Mouse (Mus musculus): ENCODE results near the gene Dnah5. TPM values are rescaled to one million over a fixed set of nuclear protein-coding genes. Genes with fewer than 3 reads are reported as not detected.
"Not testable (repeated sequence)": the region's sequence is repeated elsewhere in the genome, so short reads cannot be mapped to it uniquely, and the experiment has no call there.

Gene Dnah5
- polyA plus RNA-seq, 1 experiment from 2014 or later: 0.10 TPM

GRCm38 (mm10) chr15:28313451-28313850 is 109.9 kb downstream of the Dnah5 start:
- Histone ChIP-seq H3K9ac (no peak overlapping the region), H3K36me3 (no peaks in the 10 kb centered on the region), H3K9me3 (no peaks in the 10 kb centered on the region), H3K27ac (no peak overlapping the region), H3K4me1 (no peaks in the 10 kb centered on the region), H3K27me3 (no peaks in the 10 kb centered on the region), H3K4me3 (no peak overlapping the region), H3K4me2 (replicated peaks) (no peak overlapping the region)
- no peak for ATAC-seq (ENCODE audit: low FRiP score, low read depth)
- 78% methylated on average over 14 of the region's 14 CpGs for WGBS

- Histone ChIP-seq H3K27ac (no peak overlapping the region), H3K4me1 (no peaks in the 10 kb centered on the region), H3K36me3 (no peaks in the 10 kb centered on the region), H3K27me3 (no peaks in the 10 kb centered on the region), H3K4me3 (no peak overlapping the region), H3K9ac (no peak overlapping the region), H3K4me2 (replicated peaks) (0 out of 2 replicates have a peak overlapping the region, but pooled peaks have one; percentile 15), H3K9me3 (no peaks in the 10 kb centered on the region)
- 31% methylated on average over 6 of the region's 6 CpGs for WGBS
- no peak for ATAC-seq (ENCODE audit: low FRiP score, low read depth)
Measured at GRCm38 (mm10) chr15:28315812-28316528, 112.4 kb downstream of the Dnah5 start.

DNA sequence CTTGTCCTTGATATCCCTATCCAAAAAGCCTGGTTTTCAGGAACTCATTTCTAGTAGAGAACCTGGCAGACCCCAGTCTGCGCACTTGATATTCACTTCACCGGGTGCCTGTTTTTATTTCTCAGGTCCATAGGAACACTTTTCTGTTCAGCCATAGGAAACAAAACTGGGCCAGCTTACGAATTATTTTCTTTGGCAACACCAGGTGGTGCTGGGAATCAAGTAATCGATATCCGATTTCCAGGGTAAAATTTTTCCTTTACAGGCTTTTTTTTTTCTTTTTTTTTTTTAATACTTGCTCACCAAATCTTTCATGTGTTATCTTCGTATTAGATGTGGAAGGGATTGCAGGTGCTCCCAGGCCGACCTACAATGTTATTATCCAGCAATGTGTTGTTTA is 119.0 kb downstream of the Dnah5 start:
- Histone ChIP-seq H3K36me3 (no peaks in the 10 kb centered on the region), H3K9ac (no peak overlapping the region), H3K4me3 (no peak overlapping the region), H3K4me1 (no peaks in the 10 kb centered on the region), H3K9me3 (no peaks in the 10 kb centered on the region), H3K4me2 (replicated peaks) (no peak overlapping the region), H3K27me3 (no peaks in the 10 kb centered on the region), H3K27ac (no peak overlapping the region)
- 84% methylated on average over 7 of the region's 7 CpGs for WGBS
- no peak for ATAC-seq (ENCODE audit: low FRiP score, low read depth)

DNA sequence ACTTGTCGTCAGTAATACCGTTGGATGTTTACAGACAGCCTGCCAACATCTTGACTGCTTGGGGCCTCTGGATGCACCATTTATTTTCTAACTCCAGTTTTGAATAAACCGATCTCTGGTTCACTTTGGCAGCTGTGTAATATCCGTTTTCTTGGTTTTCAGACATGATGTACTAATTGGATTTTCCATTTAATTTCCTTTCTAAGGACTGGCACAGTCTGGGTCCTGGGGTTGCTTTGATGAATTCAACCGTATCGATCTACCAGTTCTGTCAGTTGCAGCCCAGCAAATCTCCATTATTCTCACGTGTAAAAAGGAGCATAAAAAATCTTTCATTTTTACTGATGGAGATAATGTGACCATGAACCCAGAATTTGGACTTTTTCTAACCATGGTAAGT is 123.4 kb downstream of the Dnah5 start:
- WGBS: 80% methylated on average over 7 of the region's 7 CpGs
- no peak overlapping the region for H3K27ac ChIP-seq
- ATAC-seq (ENCODE audit: low FRiP score, low read depth): no peak
- H3K4me1 ChIP-seq: no peaks in the 10 kb centered on the region
- H3K27me3 ChIP-seq: no peaks in the 10 kb centered on the region
- H3K9ac ChIP-seq: no peak overlapping the region
- no peak overlapping the region for H3K4me3 ChIP-seq
- H3K36me3 ChIP-seq: no peaks in the 10 kb centered on the region
- no peaks in the 10 kb centered on the region for H3K9me3 ChIP-seq
- no peak overlapping the region for H3K4me2 ChIP-seq (replicated peaks)

GRCm38 (mm10) chr15:28327441-28327840 is 123.9 kb downstream of the Dnah5 start:
- Histone ChIP-seq H3K36me3 (no peaks in the 10 kb centered on the region), H3K4me3 (no peak overlapping the region), H3K27ac (no peak overlapping the region), H3K9me3 (no peaks in the 10 kb centered on the region), H3K27me3 (no peaks in the 10 kb centered on the region), H3K9ac (no peak overlapping the region), H3K4me2 (replicated peaks) (no peak overlapping the region), H3K4me1 (no peaks in the 10 kb centered on the region)
- no peak for ATAC-seq (ENCODE audit: low FRiP score, low read depth)
- 91% methylated on average over 9 of the region's 9 CpGs for WGBS

DNA sequence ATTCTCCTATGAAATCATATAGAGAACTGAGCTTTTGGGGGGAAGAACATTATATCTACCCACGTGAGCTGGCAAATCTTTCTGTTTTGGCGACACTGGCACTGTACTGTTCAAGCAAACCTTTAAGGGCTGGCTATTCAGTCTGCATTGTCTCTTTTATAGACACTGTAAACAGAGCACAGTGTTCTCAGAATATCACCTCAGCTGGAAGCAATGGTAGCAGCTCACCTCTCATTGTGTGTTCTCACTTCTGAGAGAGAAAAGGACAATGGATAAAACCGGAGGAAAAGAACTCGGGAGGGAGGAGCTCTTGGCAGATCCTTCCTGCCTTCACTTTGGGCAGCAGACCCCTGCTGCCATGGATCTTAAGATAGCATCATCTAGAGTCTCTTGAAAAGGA is 137.6 kb downstream of the Dnah5 start:
- H3K9ac ChIP-seq: no peak overlapping the region
- no peak overlapping the region for H3K4me2 ChIP-seq (replicated peaks)
- no peak for ATAC-seq (ENCODE audit: low FRiP score, low read depth)
- H3K4me1 ChIP-seq: no peaks in the 10 kb centered on the region
- WGBS: 63% methylated on average over 4 of the region's 4 CpGs
- no peak overlapping the region for H3K27ac ChIP-seq
- no peaks in the 10 kb centered on the region for H3K9me3 ChIP-seq
- no peaks in the 10 kb centered on the region for H3K36me3 ChIP-seq
- no peak overlapping the region for H3K4me3 ChIP-seq
- no peaks in the 10 kb centered on the region for H3K27me3 ChIP-seq

GRCm38 (mm10) chr15:28367561-28367960 is 164.0 kb downstream of the Dnah5 start:
- H3K9me3 ChIP-seq: no peaks in the 10 kb centered on the region
- H3K4me1 ChIP-seq: no peaks in the 10 kb centered on the region
- no peak overlapping the region for H3K9ac ChIP-seq
- H3K27ac ChIP-seq: no peak overlapping the region
- WGBS: 72% methylated on average over 11 of the region's 11 CpGs
- no peak overlapping the region for H3K4me3 ChIP-seq
- no peak overlapping the region for H3K4me2 ChIP-seq (replicated peaks)
- H3K27me3 ChIP-seq: no peaks in the 10 kb centered on the region
- no peak for ATAC-seq (ENCODE audit: low FRiP score, low read depth)
- no peaks in the 10 kb centered on the region for H3K36me3 ChIP-seq

- H3K4me3 ChIP-seq: no peak overlapping the region
- 81% methylated on average over 6 of the region's 6 CpGs for WGBS
- no peak overlapping the region for H3K4me2 ChIP-seq (replicated peaks)
- no peaks in the 10 kb centered on the region for H3K36me3 ChIP-seq
- H3K4me1 ChIP-seq: no peaks in the 10 kb centered on the region
- ATAC-seq (ENCODE audit: low FRiP score, low read depth): no peak
- H3K9me3 ChIP-seq: no peaks in the 10 kb centered on the region
- no peak overlapping the region for H3K27ac ChIP-seq
- no peak overlapping the region for H3K9ac ChIP-seq
- no peaks in the 10 kb centered on the region for H3K27me3 ChIP-seq
Measured at GRCm38 (mm10) chr15:28370431-28370830, 166.9 kb downstream of the Dnah5 start.

- H3K4me1 ChIP-seq: no peaks in the 10 kb centered on the region
- WGBS: 34% methylated on average over 2 of the region's 2 CpGs
- no peak overlapping the region for H3K4me3 ChIP-seq
- H3K9me3 ChIP-seq: no peaks in the 10 kb centered on the region
- H3K27me3 ChIP-seq: no peaks in the 10 kb centered on the region
- H3K4me2 ChIP-seq (replicated peaks): no peak overlapping the region
- H3K9ac ChIP-seq: no peak overlapping the region
- H3K27ac ChIP-seq: no peak overlapping the region
- H3K36me3 ChIP-seq: no peaks in the 10 kb centered on the region
- no peak for ATAC-seq (ENCODE audit: low FRiP score, low read depth)
Measured at GRCm38 (mm10) chr15:28371506-28371905, 168.0 kb downstream of the Dnah5 start.

GRCm38 (mm10) chr15:28374394-28374793 is 170.8 kb downstream of the Dnah5 start:
- 96% methylated on average over 1 of the region's 1 CpGs for WGBS
- no peaks in the 10 kb centered on the region for H3K27me3 ChIP-seq
- no peaks in the 10 kb centered on the region for H3K4me1 ChIP-seq
- ATAC-seq (ENCODE audit: low FRiP score, low read depth): no peak
- no peak overlapping the region for H3K27ac ChIP-seq
- H3K36me3 ChIP-seq: no peaks in the 10 kb centered on the region
- H3K4me3 ChIP-seq: no peak overlapping the region
- no peak overlapping the region for H3K4me2 ChIP-seq (replicated peaks)
- H3K9me3 ChIP-seq: 0 out of 2 replicates have a peak, but pooled peaks cover 3% of the 10 kb centered on the region
- no peak overlapping the region for H3K9ac ChIP-seq

DNA sequence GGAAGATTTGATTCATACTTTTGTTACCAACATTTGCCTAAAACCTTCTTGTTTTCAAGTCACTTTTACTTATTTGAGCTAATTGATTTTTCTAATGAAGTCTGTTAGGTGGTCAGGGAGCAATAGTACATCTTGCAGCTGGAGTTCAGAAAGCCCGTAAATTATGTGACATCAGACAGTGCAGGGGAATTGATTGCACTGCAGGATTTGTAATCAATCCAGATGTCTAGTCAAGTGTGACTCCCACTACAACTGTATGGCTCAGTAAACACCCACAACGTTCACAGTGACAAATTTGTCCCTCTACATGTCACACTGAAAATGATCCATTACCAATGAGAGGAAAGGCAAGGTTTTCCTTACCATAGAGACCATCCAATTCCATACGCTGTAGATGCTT is 177.4 kb downstream of the Dnah5 start:
- no peaks in the 10 kb centered on the region for H3K36me3 ChIP-seq
- 0 out of 2 replicates have a peak, but pooled peaks cover 3% of the 10 kb centered on the region for H3K9me3 ChIP-seq
- H3K4me2 ChIP-seq (replicated peaks): no peak overlapping the region
- ATAC-seq (ENCODE audit: low FRiP score, low read depth): no peak
- H3K9ac ChIP-seq: no peak overlapping the region
- H3K4me1 ChIP-seq: no peaks in the 10 kb centered on the region
- no peak overlapping the region for H3K4me3 ChIP-seq
- whole genome bisulfite sequencing: 68% methylated on average over 3 of the region's 3 CpGs
- H3K27me3 ChIP-seq: no peaks in the 10 kb centered on the region
- H3K27ac ChIP-seq: no peak overlapping the region

- not testable (repeated sequence) for H3K9ac ChIP-seq; H3K9me3 ChIP-seq; H3K4me1 ChIP-seq; H3K4me3 ChIP-seq; ATAC-seq (ENCODE audit: low FRiP score, low read depth); H3K27ac ChIP-seq; H3K36me3 ChIP-seq; H3K4me2 ChIP-seq (replicated peaks); H3K27me3 ChIP-seq
Measured at GRCm38 (mm10) chr15:28393723-28394122, 190.2 kb downstream of the Dnah5 start.

DNA sequence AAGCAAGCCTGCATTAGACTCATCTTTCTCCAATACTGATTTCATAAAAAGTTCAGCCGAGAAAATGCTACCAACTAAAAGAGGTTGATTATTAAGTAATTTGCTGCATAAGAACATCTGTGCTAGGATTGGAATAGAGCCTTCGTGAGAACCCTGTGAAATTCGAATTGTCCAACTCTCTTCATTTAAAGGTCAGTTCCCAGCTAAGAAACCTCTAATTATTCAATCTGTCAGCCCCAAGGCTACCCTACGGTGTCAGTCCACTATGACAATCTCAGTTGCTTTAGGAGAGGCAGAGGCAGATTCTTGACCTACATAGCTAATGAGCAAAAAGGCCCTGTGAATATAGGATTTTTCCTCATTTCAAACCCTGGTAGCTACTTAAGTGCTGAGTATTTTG is 191.9 kb downstream of the Dnah5 start:
- no peak overlapping the region for H3K27ac ChIP-seq
- no peaks in the 10 kb centered on the region for H3K36me3 ChIP-seq
- no peaks in the 10 kb centered on the region for H3K9me3 ChIP-seq
- H3K4me2 ChIP-seq (replicated peaks): no peak overlapping the region
- H3K27me3 ChIP-seq: no peaks in the 10 kb centered on the region
- no peaks in the 10 kb centered on the region for H3K4me1 ChIP-seq
- WGBS: 70% methylated on average over 4 of the region's 4 CpGs
- ATAC-seq (ENCODE audit: low FRiP score, low read depth): no peak
- no peak overlapping the region for H3K9ac ChIP-seq
- no peak overlapping the region for H3K4me3 ChIP-seq
